Mouse (Mus musculus) heart, embryonic 14.5 days (tissue): ENCODE data around the gene Rad9a. TPM values are rescaled to one million over a fixed set of nuclear protein-coding genes. Genes with fewer than 3 reads are reported as not detected.

ENCODE experiments used
- ATAC-seq: fragments of 200-750 bp; cut with Nextera tagmentation; 2 replicates; pipeline ENCODE4 v1.8.0; 2017; ENCODE audit warnings: low read depth, moderate TSS enrichment; ENCODE audit not compliant: insufficient number of reproducible peaks, insufficient read depth, low FRiP score
- H3K27ac ChIP-seq, 2 experiments: fragments of 200-500 bp in 1 of 2; fragments of 300-500 bp in 1 of 2; sonication (generic) in 1 of 2; replicated peaks in 1 of 2; 2 replicates each; pipeline ENCODE4 v1.5.1; 2012 to 2014; ENCODE audit warnings: low read depth in 2 of 2, low read length in 2 of 2, control low read depth in 1 of 2, mild to moderate bottlenecking in 1 of 2, mixed read lengths in 1 of 2; ENCODE audit not compliant: control insufficient read depth in 1 of 2, insufficient read depth in 1 of 2
- H3K27me3 ChIP-seq: fragments of 300-500 bp; sonication (generic); 2 replicates; pipeline ENCODE4 v1.6.1; 2014; ENCODE audit warnings: mild to moderate bottlenecking, low read length, control low read depth; ENCODE audit not compliant: control insufficient read depth, insufficient read depth
- H3K36me3 ChIP-seq: fragments of 300-500 bp; sonication (generic); 2 replicates; pipeline ENCODE4 v1.6.1; 2014; ENCODE audit warnings: mild to moderate bottlenecking, control low read depth, low read length, mixed read lengths; ENCODE audit not compliant: control insufficient read depth, insufficient read depth
- H3K4me1 ChIP-seq, 2 experiments: fragments of 200-500 bp in 1 of 2; fragments of 300-500 bp in 1 of 2; sonication (generic) in 1 of 2; 2 replicates each; pipeline ENCODE4 v1.6.1; 2012 to 2014; ENCODE audit warnings: low read length in 2 of 2, control low read depth in 1 of 2, mixed read lengths in 1 of 2; ENCODE audit not compliant: control insufficient read depth in 2 of 2, insufficient read depth in 2 of 2
- H3K4me2 ChIP-seq: fragments of 300-500 bp; sonication (generic); 2 replicates; pipeline ENCODE4 v1.6.1; 2014; ENCODE audit warnings: mild to moderate bottlenecking, low read length
- H3K4me3 ChIP-seq, 2 experiments: fragments of 200-500 bp in 1 of 2; fragments of 300-500 bp in 1 of 2; sonication (generic) in 1 of 2; 2 replicates each; pipeline ENCODE4 v1.5.1; 2012 to 2014; ENCODE audit warnings: low read length in 2 of 2, mild to moderate bottlenecking in 2 of 2, control low read depth in 1 of 2, low read depth in 1 of 2, moderate library complexity in 1 of 2; ENCODE audit not compliant: control insufficient read depth in 1 of 2, insufficient read depth in 1 of 2
- H3K9ac ChIP-seq: fragments of 300-500 bp; sonication (generic); 2 replicates; pipeline ENCODE4 v1.6.1; 2014; ENCODE audit warnings: mild to moderate bottlenecking, low read length
- H3K9me3 ChIP-seq: fragments of 300-500 bp; sonication (generic); 2 replicates; pipeline ENCODE4 v1.6.1; 2016; ENCODE audit warnings: low read length, control low read depth; ENCODE audit not compliant: control insufficient read depth
- WGBS: fragments of 180-500 bp; shearing (Covaris S2); extraction: QIAGEN DNeasy Blood & Tissue Kit; methylation state at CpG from one replicate; pipeline ENCODE4 v1.1.7; 2014; 5-methylcytosine and 5-hydroxymethylcytosine counted together
- polyA plus RNA-seq: library from polyadenylated mRNA; unstranded; fragments of >200 nt; fragmentation: Nextera tagmentation; extraction: Ambion mirVana; gene quantifications from 2 replicates; pipeline ENCODE4 v1.2.1, GENCODE M21; 2014

Gene Rad9a
- polyA plus RNA-seq, 1 experiment from 2014 or later, result 18.5 TPM

GRCm38 (mm10) chr19:4211891-4212588 lies 10.6 kb upstream of the Rad9a start:
- no peak for ATAC-seq
- Histone ChIP-seq H3K4me2 (no peak overlapping the region), H3K36me3 (no peaks in the 10 kb centered on the region), H3K4me1 (peaks cover 14 to 34% of the 10 kb centered on the region in 2 experiments), H3K9me3 (no peaks in the 10 kb centered on the region), H3K27me3 (peaks cover 56% of the 10 kb centered on the region), H3K9ac (no peak overlapping the region), H3K4me3 (no peak overlapping the region), H3K27ac (no peak overlapping the region)
- 27% methylated on average over 4 of the region's 4 CpGs for WGBS

DNA sequence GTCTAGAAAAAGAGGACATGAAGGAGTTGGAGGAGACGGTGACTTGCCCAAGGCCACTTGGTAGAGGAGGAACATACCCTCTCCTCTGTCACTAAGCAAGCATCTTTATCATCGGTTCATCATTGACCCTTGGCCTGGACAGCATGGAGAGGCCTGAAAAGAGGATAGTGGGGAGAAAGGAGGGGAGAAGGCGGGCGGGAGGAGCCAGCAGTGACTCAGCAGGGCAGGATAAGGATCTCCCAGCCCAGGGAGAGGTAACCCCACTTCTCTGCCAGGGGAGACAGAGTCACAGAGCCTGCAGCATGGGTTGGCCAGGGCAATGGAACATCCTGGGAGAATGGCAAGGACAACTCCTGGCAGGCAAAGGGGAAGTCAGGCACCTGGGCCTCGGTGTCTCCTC lies 7.1 kb upstream of the Rad9a start:
- no peak overlapping the region for H3K4me3 ChIP-seq
- no peak overlapping the region for H3K4me2 ChIP-seq
- no peak overlapping the region for H3K9ac ChIP-seq
- no peak overlapping the region for H3K27ac ChIP-seq
- ATAC-seq, result no peak
- H3K4me1 ChIP-seq, result peaks cover 8 to 13% of the 10 kb centered on the region in 2 experiments
- no peaks in the 10 kb centered on the region for H3K9me3 ChIP-seq
- no peaks in the 10 kb centered on the region for H3K36me3 ChIP-seq
- peaks cover 44% of the 10 kb centered on the region for H3K27me3 ChIP-seq
- WGBS, result 72% methylated on average over 5 of the region's 5 CpGs

GRCm38 (mm10) chr19:4206971-4207370 lies 5.5 kb upstream of the Rad9a start:
- WGBS, result 2% methylated on average over 2 of the region's 2 CpGs
- Histone ChIP-seq H3K4me2 (no peak overlapping the region), H3K4me1 (peaks cover 5% of the 10 kb centered on the region in 2 experiments; a peak in 3 of 4 replicates), H3K27me3 (peaks cover 28% of the 10 kb centered on the region), H3K9ac (no peak overlapping the region), H3K36me3 (no peaks in the 10 kb centered on the region), H3K4me3 (no peak overlapping the region), H3K9me3 (no peaks in the 10 kb centered on the region), H3K27ac (no peak overlapping the region)
- ATAC-seq, result no peak

GRCm38 (mm10) chr19:4204889-4205288 lies 3.4 kb upstream of the Rad9a start:
- no peak for ATAC-seq
- Histone ChIP-seq H3K9ac (no peak overlapping the region), H3K9me3 (no peaks in the 10 kb centered on the region), H3K27ac (no peak overlapping the region), H3K4me3 (no peak overlapping the region), H3K4me2 (no peak overlapping the region), H3K36me3 (peaks cover 7% of the 10 kb centered on the region; the same call in 1 of the 2 replicates), H3K4me1 (peaks cover 14 to 17% of the 10 kb centered on the region in 2 experiments), H3K27me3 (peaks cover 16% of the 10 kb centered on the region)
- WGBS, result 43% methylated on average over 4 of the region's 4 CpGs

DNA sequence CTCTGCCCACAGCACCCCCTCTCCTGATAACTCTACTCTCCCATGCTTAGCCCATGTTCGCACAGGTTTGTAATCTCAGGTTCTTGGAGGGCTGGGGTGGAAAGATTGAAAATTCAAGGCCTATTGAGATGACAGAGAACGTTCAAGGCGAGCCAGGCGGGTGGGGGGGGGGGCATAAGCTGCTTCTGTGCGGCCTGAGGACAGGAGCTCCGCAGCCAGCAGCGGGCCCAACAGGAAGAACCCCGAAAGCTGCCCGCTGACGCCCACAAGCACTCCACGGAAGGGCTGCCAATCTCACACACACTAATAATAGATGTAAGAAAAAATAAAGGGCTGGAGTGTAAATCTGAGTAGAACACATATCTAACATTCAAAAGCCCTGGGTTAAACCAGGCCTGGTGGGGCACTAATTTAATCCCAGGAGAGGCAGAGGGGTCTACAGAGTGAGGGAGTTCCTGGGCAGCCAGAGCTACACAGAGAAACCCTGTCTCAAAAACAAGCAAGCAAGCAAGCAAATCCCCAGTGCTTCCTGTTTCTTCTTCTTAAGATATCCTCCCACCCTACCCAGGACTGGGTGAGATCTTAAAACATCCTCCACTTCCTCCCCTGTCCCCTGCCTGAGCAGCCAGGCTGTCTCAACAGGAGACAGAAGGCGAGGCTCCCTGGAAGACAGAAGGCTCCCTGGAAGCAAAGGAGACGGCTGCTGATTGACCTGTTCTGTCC lies 2.3 kb upstream of the Rad9a start:
- Histone ChIP-seq H3K4me1 (peaks cover 14 to 17% of the 10 kb centered on the region in 2 experiments), H3K9me3 (no peaks in the 10 kb centered on the region), H3K4me2 (no peak overlapping the region), H3K9ac (no peak overlapping the region), H3K36me3 (peaks cover 18% of the 10 kb centered on the region), H3K4me3 (no peak overlapping the region), H3K27me3 (peaks cover 16% of the 10 kb centered on the region), H3K27ac (0 out of 4 replicates have a peak overlapping the region, but pooled peaks of 1 of the 2 experiments have one; percentile 38)
- ATAC-seq, result no peak
- 51% methylated on average over 13 of the region's 13 CpGs for WGBS

DNA sequence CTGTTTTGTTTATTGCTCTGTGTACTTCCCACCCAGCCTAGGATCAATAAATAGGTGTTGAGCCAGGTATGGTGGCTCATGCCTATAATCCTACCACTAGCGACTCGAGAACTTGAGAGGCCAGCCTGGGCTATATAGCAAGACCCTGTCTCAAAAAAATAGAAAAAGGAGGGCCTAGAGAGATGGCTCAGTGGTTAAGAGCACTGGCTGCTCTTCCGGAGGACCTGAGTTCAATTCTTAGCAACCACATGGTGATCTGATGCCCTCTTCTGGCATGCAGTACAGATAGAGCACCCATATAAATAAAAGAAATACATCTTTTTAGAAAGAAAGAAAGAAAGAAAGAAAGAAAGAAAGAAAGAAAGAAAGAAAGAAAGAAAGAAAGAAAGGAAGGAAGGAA lies 1.7 kb upstream of the Rad9a start:
- WGBS, result 64% methylated on average over 3 of the region's 3 CpGs
- Histone ChIP-seq H3K36me3 (peaks cover 24% of the 10 kb centered on the region), H3K27ac (no peak overlapping the region), H3K4me2 (no peak overlapping the region), H3K4me3 (no peak overlapping the region), H3K9me3 (no peaks in the 10 kb centered on the region), H3K4me1 (peaks cover 14 to 17% of the 10 kb centered on the region in 2 experiments), H3K27me3 (peaks cover 16% of the 10 kb centered on the region), H3K9ac (no peak overlapping the region)
- no peak for ATAC-seq

DNA sequence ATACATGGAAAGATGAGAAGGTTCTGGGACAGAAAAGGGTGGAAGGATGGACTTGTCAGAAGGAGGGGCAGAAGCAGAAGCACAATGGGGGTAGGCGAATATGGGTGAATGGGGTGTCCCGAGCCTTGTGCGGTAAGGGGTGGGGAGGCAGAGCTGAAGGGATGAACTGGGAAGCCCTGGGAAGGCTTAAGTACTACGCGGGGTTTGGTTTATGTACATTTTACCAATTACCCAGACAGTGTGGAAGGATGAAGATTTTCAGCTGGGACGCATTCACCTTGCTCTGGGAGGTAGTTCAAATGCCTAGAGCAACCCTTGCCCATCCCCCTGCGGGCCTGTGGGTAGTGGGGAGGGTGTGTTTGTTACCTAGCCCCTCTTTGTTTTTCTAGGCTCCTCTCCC lies 687 bp upstream of the Rad9a start:
- Histone ChIP-seq H3K27ac (peak overlapping the region in 1 of 2 experiments; percentile 70; a peak in 2 of 4 replicates), H3K9ac (peak overlapping the region; percentile 88), H3K4me2 (peak overlapping the region; percentile 95), H3K4me1 (peaks cover 14 to 17% of the 10 kb centered on the region in 2 experiments), H3K36me3 (peaks cover 28% of the 10 kb centered on the region), H3K27me3 (peaks cover 12% of the 10 kb centered on the region), H3K9me3 (no peaks in the 10 kb centered on the region), H3K4me3 (peak overlapping the region; percentile 74)
- 25% methylated on average over 7 of the region's 7 CpGs for WGBS
- no peak for ATAC-seq
